In the genomic region with DNA sequence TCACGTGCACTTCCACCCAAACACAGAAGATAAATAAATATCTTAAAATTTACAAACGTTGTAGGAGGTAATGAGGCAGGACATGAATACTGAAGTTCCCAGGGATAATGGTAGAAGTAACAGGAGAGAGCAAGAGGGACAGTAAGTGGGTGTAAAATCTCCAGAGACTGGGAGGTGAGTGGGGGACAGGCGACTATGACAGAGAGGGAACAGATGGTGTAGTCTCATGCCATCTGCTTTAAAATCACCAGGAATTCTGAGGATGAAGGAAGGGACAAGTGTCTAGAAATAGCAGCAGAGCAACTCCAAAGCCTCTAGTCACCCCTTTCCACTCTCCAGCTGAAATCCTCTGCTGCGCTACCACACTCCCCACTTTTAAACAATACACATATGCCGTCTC, we compare ENCODE assay signal across 11 mouse cellular contexts.
DNase-seq lines count a peak whose midpoint lies in the region.
"Had no signal": no experiment of that assay in that cellular context is flagged by ENCODE, and none has a peak within 500 bp of the region (broad histone marks: within the 10 kb centered on the region; RNA-seq: fewer than 3 reads in every experiment).

No protein-coding gene starts in this region.

- DNase-seq in layer of hippocampus, adult 8-10 months (ENCODE audit: low spot score in 2 of 2) = peak; percentile 21 to 23
- no peak for DNase-seq in layer of hippocampus, adult 9-10 months (ENCODE audit: low spot score)
- peak; percentile 69 to 71 for DNase-seq in cerebellum, adult 18-20 months
- DNase-seq in cerebellum, postnatal 25 days = peak; percentile 65 to 73
- DNase-seq in right cerebral cortex, postnatal 10 days (ENCODE audit: low spot score in 2 of 2) = peak; percentile 25 to 57
- DNase-seq in urinary bladder, postnatal 10 days (ENCODE audit: low spot score) = no peak
- DNase-seq in embryo, embryonic 10.5 days (ENCODE audit: low spot score) = no peak
- DNase-seq: adrenal gland, adult 2 months; gastrocnemius, postnatal 10 days; heart, postnatal 14 days; spleen, adult 18-20 months had no signal

Comparison
In these comparisons a context has a peak if more than half of its experiments do, and no peak if none do; other contexts are left out.
1. DNase-seq: peak in layer of hippocampus, adult 8-10 months (2 of 2), cerebellum, adult 18-20 months (2 of 2), cerebellum, postnatal 25 days (2 of 2) and right cerebral cortex, postnatal 10 days (2 of 2); none in layer of hippocampus, adult 9-10 months (single experiment), urinary bladder, postnatal 10 days (single experiment) and embryo, embryonic 10.5 days (single experiment).